Mouse (Mus musculus): ENCODE data around the gene Ghr.

Ghr gene

GRCm38 (mm10) chr15:3449564-3449963 lies 133.7 kb downstream of the Ghr start:
- DNase-seq (ENCODE audit: low read depth, low spot score) = no peak

- DNase-seq (ENCODE audit: low read depth, low spot score) = no peak
Measured at GRCm38 (mm10) chr15:3445285-3445909, 137.9 kb downstream of the Ghr start.

GRCm38 (mm10) chr15:3444448-3445020 lies 138.8 kb downstream of the Ghr start:
- DNase-seq (ENCODE audit: low read depth, low spot score) = no peak

- peak; percentile 5 for DNase-seq (ENCODE audit: low read depth, low spot score)
Measured at GRCm38 (mm10) chr15:3441506-3442286, 141.6 kb downstream of the Ghr start.

GRCm38 (mm10) chr15:3437381-3437780 lies 145.9 kb downstream of the Ghr start:
- DNase-seq (ENCODE audit: low read depth, low spot score) = no peak

- no peak for DNase-seq (ENCODE audit: low read depth, low spot score)
Measured at GRCm38 (mm10) chr15:3435637-3436036, 147.7 kb downstream of the Ghr start.

- DNase-seq (ENCODE audit: low read depth, low spot score) = no peak
Measured at GRCm38 (mm10) chr15:3434461-3434860, 148.8 kb downstream of the Ghr start.

GRCm38 (mm10) chr15:3433281-3433680 lies 150.0 kb downstream of the Ghr start:
- DNase-seq (ENCODE audit: low read depth, low spot score) = no peak

- DNase-seq (ENCODE audit: low read depth, low spot score) = no peak
Measured at GRCm38 (mm10) chr15:3432823-3433222, 150.5 kb downstream of the Ghr start.

- DNase-seq (ENCODE audit: low read depth, low spot score) = no peak
Measured at GRCm38 (mm10) chr15:3429417-3429816, 153.9 kb downstream of the Ghr start.

- no peak for DNase-seq (ENCODE audit: low read depth, low spot score)
Measured at GRCm38 (mm10) chr15:3429001-3429400, 154.3 kb downstream of the Ghr start.

- DNase-seq (ENCODE audit: low read depth, low spot score) = no peak
Measured at GRCm38 (mm10) chr15:3426401-3426800, 156.9 kb downstream of the Ghr start.

- no peak for DNase-seq (ENCODE audit: low read depth, low spot score)
Measured at GRCm38 (mm10) chr15:3423177-3423576, 160.1 kb downstream of the Ghr start.

GRCm38 (mm10) chr15:3417699-3418098 lies 165.6 kb downstream of the Ghr start:
- no peak for DNase-seq (ENCODE audit: low read depth, low spot score)

- DNase-seq (ENCODE audit: low read depth, low spot score) = no peak
Measured at GRCm38 (mm10) chr15:3413103-3413502, 170.2 kb downstream of the Ghr start.

GRCm38 (mm10) chr15:3408478-3408877 lies 174.8 kb downstream of the Ghr start:
- DNase-seq (ENCODE audit: low read depth, low spot score) = no peak

GRCm38 (mm10) chr15:3399196-3399595 lies 184.1 kb downstream of the Ghr start:
- no peak for DNase-seq (ENCODE audit: low read depth, low spot score)

GRCm38 (mm10) chr15:3397369-3398100 lies 185.8 kb downstream of the Ghr start:
- DNase-seq (ENCODE audit: low read depth, low spot score) = no peak

- no peak for DNase-seq (ENCODE audit: low read depth, low spot score)
Measured at GRCm38 (mm10) chr15:3396149-3396548, 187.1 kb downstream of the Ghr start.

GRCm38 (mm10) chr15:3395700-3396099 lies 187.6 kb downstream of the Ghr start:
- DNase-seq (ENCODE audit: low read depth, low spot score) = no peak

- no peak for DNase-seq (ENCODE audit: low read depth, low spot score)
Measured at GRCm38 (mm10) chr15:3390722-3391121, 192.6 kb downstream of the Ghr start.

- no peak for DNase-seq (ENCODE audit: low read depth, low spot score)
Measured at GRCm38 (mm10) chr15:3389011-3389410, 194.3 kb downstream of the Ghr start.

Measured in WW6 (cell line).